9 mouse cellular contexts compared by ENCODE assay signal in genomic region chr12:76507791-76508190, GRCm38 (mm10). TPM values are rescaled to one million over a fixed set of nuclear protein-coding genes. Genes with fewer than 3 reads are reported as not detected.
DNase-seq lines count a peak whose midpoint lies in the region; ATAC-seq lines count a peak whose summit lies in the region.
"Had no signal": no experiment of that assay in that cellular context is flagged by ENCODE, and none has a peak within 500 bp of the region (broad histone marks: within the 10 kb centered on the region; RNA-seq: fewer than 3 reads in every experiment).

No protein-coding gene starts in this region.

- H3K27me3 ChIP-seq in hindbrain, embryonic 11.5 days (ENCODE audit: control insufficient read depth, insufficient read depth, low read length), result no peaks in the 10 kb centered on the region
- H3K27me3 ChIP-seq in hindbrain, embryonic 13.5 days, result no peaks in the 10 kb centered on the region
- no peaks in the 10 kb centered on the region for H3K27me3 ChIP-seq in midbrain, embryonic 13.5 days
- no peaks in the 10 kb centered on the region for H3K27me3 ChIP-seq in midbrain, embryonic 14.5 days (ENCODE audit: control insufficient read depth, insufficient read depth, low read length)

- no peak overlapping the region for H3K9ac ChIP-seq in hindbrain, embryonic 11.5 days (ENCODE audit: low read depth, low read length)
- H3K9ac ChIP-seq in hindbrain, embryonic 13.5 days, result no peak overlapping the region
- H3K9ac ChIP-seq in midbrain, embryonic 13.5 days (replicated peaks), result no peak overlapping the region
- H3K9ac ChIP-seq in midbrain, embryonic 14.5 days (replicated peaks; ENCODE audit: low read length), result no peak overlapping the region

- H3K9me3 ChIP-seq in hindbrain, embryonic 11.5 days (ENCODE audit: control insufficient read depth, low read length), result no peaks in the 10 kb centered on the region
- no peaks in the 10 kb centered on the region for H3K9me3 ChIP-seq in hindbrain, embryonic 13.5 days
- H3K9me3 ChIP-seq in midbrain, embryonic 13.5 days, result no peaks in the 10 kb centered on the region
- no peaks in the 10 kb centered on the region for H3K9me3 ChIP-seq in midbrain, embryonic 14.5 days (ENCODE audit: control insufficient read depth, low read length)

- H3K4me3 ChIP-seq in hindbrain, embryonic 11.5 days (ENCODE audit: low read depth, low read length), result no peak overlapping the region
- no peak overlapping the region for H3K4me3 ChIP-seq in hindbrain, embryonic 13.5 days
- H3K4me3 ChIP-seq in midbrain, embryonic 13.5 days (replicated peaks), result no peak overlapping the region
- no peak overlapping the region for H3K4me3 ChIP-seq in midbrain, embryonic 14.5 days (replicated peaks; ENCODE audit: low read depth, low read length)

- WGBS in hindbrain, embryonic 11.5 days, result 44% methylated on average over 5 of the region's 5 CpGs
- 43% methylated on average over 5 of the region's 5 CpGs for WGBS in hindbrain, embryonic 13.5 days
- WGBS in midbrain, embryonic 13.5 days, result 60% methylated on average over 5 of the region's 5 CpGs
- WGBS in midbrain, embryonic 14.5 days, result 53% methylated on average over 5 of the region's 5 CpGs

- H3K36me3 ChIP-seq in hindbrain, embryonic 11.5 days (ENCODE audit: control insufficient read depth, insufficient read depth, low read length), result no peaks in the 10 kb centered on the region
- no peaks in the 10 kb centered on the region for H3K36me3 ChIP-seq in hindbrain, embryonic 13.5 days
- no peaks in the 10 kb centered on the region for H3K36me3 ChIP-seq in midbrain, embryonic 13.5 days
- H3K36me3 ChIP-seq in midbrain, embryonic 14.5 days (ENCODE audit: control insufficient read depth, insufficient read depth, low read length), result no peaks in the 10 kb centered on the region

- H3K27ac ChIP-seq in hindbrain, embryonic 11.5 days (ENCODE audit: low read depth, low read length), result no peak overlapping the region
- H3K27ac ChIP-seq in hindbrain, embryonic 13.5 days, result no peak overlapping the region
- peak overlapping the region; percentile 27; the same call in 1 of the 2 replicates for H3K27ac ChIP-seq in midbrain, embryonic 13.5 days
- no peak overlapping the region for H3K27ac ChIP-seq in midbrain, embryonic 14.5 days (replicated peaks; ENCODE audit: low read depth, low read length)

- ATAC-seq in hindbrain, embryonic 11.5 days (ENCODE audit: low FRiP score), result no peak
- ATAC-seq in hindbrain, embryonic 13.5 days (ENCODE audit: low FRiP score), result no peak
- no peak for ATAC-seq in midbrain, embryonic 13.5 days
- no peak for ATAC-seq in midbrain, embryonic 14.5 days (ENCODE audit: low FRiP score, low TSS enrichment)
- ATAC-seq in granulocyte monocyte progenitor cell, adult 5-6 weeks (replicated peaks; ENCODE audit: poor library complexity, severe bottlenecking), result peak; percentile 9; the same call in 1 of the 2 replicates

- no peak overlapping the region for H3K4me2 ChIP-seq in hindbrain, embryonic 11.5 days (replicated peaks; ENCODE audit: low read depth, low read length)
- no peak overlapping the region for H3K4me2 ChIP-seq in hindbrain, embryonic 13.5 days
- H3K4me2 ChIP-seq in midbrain, embryonic 13.5 days (replicated peaks), result no peak overlapping the region
- no peak overlapping the region for H3K4me2 ChIP-seq in midbrain, embryonic 14.5 days (ENCODE audit: low read length)
- H3K4me2 ChIP-seq: liver, embryonic 11.5 days had no signal

- no peaks in the 10 kb centered on the region for H3K4me1 ChIP-seq in hindbrain, embryonic 11.5 days (replicated peaks; ENCODE audit: control insufficient read depth, insufficient read depth, low read length)
- peaks cover 19% of the 10 kb centered on the region for H3K4me1 ChIP-seq in hindbrain, embryonic 13.5 days (replicated peaks)
- peaks cover 15% of the 10 kb centered on the region for H3K4me1 ChIP-seq in midbrain, embryonic 13.5 days (replicated peaks)
- H3K4me1 ChIP-seq in midbrain, embryonic 14.5 days (ENCODE audit: control insufficient read depth, insufficient read depth, low read length), result no peaks in the 10 kb centered on the region

- DNase-seq in hindbrain, embryonic 11.5 days (ENCODE audit: low spot score), result peak; percentile 28
- DNase-seq in midbrain, embryonic 14.5 days, result no peak
- DNase-seq in retina, postnatal 1 day, result peak; percentile 88
- no peak for DNase-seq in lung, postnatal 25 days (ENCODE audit: low spot score)
- DNase-seq: kidney, postnatal 10 days had no signal

RNA-seq across cellular contexts. Expression of gene Plekhg3, which starts 22.9 kb away (rescaled TPM):
- 1.9 and 2.1 TPM in 2 replicates for polyA plus RNA-seq in hindbrain, embryonic 11.5 days (2014; fragmentation: Nextera tagmentation; extraction: Ambion mirVana)
- 1.6 and 2.1 TPM in 2 replicates for polyA plus RNA-seq in hindbrain, embryonic 13.5 days (2015; fragmentation: Nextera tagmentation; extraction: Ambion mirVana)
- 0.78 and 1.4 TPM in 2 replicates for polyA plus RNA-seq in midbrain, embryonic 13.5 days (2015; fragmentation: Nextera tagmentation; extraction: Ambion mirVana)
- 0.20 and 1.1 TPM in 2 replicates for polyA plus RNA-seq in midbrain, embryonic 14.5 days (2014; fragmentation: Nextera tagmentation; extraction: Ambion mirVana)
- 19.6 and 20.5 TPM in 2 replicates for total RNA-seq in granulocyte monocyte progenitor cell, adult 5-6 weeks (2014; fragmentation: Nextera tagmentation)
- 13.3 and 15.6 TPM in 2 replicates for total RNA-seq in granulocyte monocyte progenitor cell, adult 5-6 weeks (2017)

Comparison
In these comparisons a context has a peak if more than half of its experiments do, and no peak if none do; other contexts are left out.
1. DNase-seq: peak in hindbrain, embryonic 11.5 days (single experiment) and retina, postnatal 1 day (single experiment); none in midbrain, embryonic 14.5 days (single experiment) and lung, postnatal 25 days (single experiment).